In the genomic region with DNA sequence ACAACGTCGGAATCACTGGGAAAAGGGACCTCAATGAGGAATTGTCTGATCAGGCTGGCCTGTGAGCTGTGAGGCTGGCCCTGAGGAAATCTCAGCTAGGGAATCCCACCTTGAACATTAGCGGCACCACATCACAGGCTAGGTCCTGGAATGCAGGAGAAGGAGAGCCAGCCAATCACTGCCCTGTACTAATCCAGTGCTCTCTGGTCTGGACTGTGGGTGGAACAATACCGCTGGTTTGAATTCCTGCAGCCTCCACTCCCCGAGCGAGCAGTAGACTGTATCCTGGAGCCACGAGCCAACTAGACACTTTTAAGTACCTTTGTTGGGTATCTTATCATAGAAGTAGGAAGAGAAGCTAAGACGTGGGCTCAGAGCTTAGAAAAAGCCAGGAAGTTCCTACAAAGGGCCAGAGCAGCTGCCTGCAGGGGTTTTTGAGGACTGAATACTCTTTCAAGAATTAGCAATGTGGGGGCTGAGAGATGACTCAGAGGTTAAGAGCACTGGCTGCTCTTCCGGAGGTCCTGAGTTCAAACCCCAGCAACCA, we compare ENCODE assay signal across 17 mouse cellular contexts. TPM values are rescaled to one million over a fixed set of nuclear protein-coding genes. Genes with fewer than 3 reads are reported as not detected.
DNase-seq lines count a peak whose midpoint lies in the region; ATAC-seq and TF ChIP-seq lines count a peak whose summit lies in the region.
"Had no signal": no experiment of that assay in that cellular context is flagged by ENCODE, and none has a peak within 500 bp of the region (broad histone marks: within the 10 kb centered on the region; RNA-seq: fewer than 3 reads in every experiment).

No protein-coding gene starts in this region.

- TF ChIP-seq EP300 in heart, adult 2 months (IDR thresholded peaks at IDR 0.05; ENCODE audit: insufficient read depth, low read depth, low read length), result no peak
- TF ChIP-seq EP300 in lung, postnatal 0 days (IDR thresholded peaks at IDR 0.05), result no peak

- TF ChIP-seq POLR2A in heart, adult 2 months (IDR thresholded peaks at IDR 0.05; ENCODE audit: insufficient read depth, low read depth, low read length), result no peak

- no peaks in the 10 kb centered on the region for H3K27me3 ChIP-seq in heart, embryonic 13.5 days (replicated peaks)
- H3K27me3 ChIP-seq in heart, adult 2 months (ENCODE audit: control insufficient read depth, insufficient read depth, low read length), result no peaks in the 10 kb centered on the region
- no peaks in the 10 kb centered on the region for H3K27me3 ChIP-seq in lung, postnatal 0 days (replicated peaks; ENCODE audit: insufficient read depth, low read length)
- H3K27me3 ChIP-seq in limb, embryonic 12.5 days, result no peaks in the 10 kb centered on the region

- TF ChIP-seq CTCF in heart, adult 2 months (IDR thresholded peaks at IDR 0.05), result no peak
- TF ChIP-seq CTCF in lung, postnatal 0 days (IDR thresholded peaks at IDR 0.05), result no peak

- H3K9me3 ChIP-seq in heart, embryonic 13.5 days, result no peaks in the 10 kb centered on the region
- no peaks in the 10 kb centered on the region for H3K9me3 ChIP-seq in lung, postnatal 0 days (ENCODE audit: low read length)
- no peaks in the 10 kb centered on the region for H3K9me3 ChIP-seq in limb, embryonic 12.5 days

- ATAC-seq in heart, embryonic 13.5 days (ENCODE audit: extremely low read depth, insufficient number of reproducible peaks, low FRiP score, low TSS enrichment), result no peak
- peak; percentile 43 for ATAC-seq in lung, postnatal 0 days
- peak; percentile 38; the same call in 1 of the 2 replicates for ATAC-seq in limb, embryonic 12.5 days (ENCODE audit: insufficient number of reproducible peaks, insufficient read depth, low FRiP score, low TSS enrichment, low read depth)

- H3K79me2 ChIP-seq in heart, adult 2 months (replicated peaks; ENCODE audit: control insufficient read depth, insufficient read depth, low read length), result no peaks in the 10 kb centered on the region

- intact Hi-C loops in heart, adult 2 months (cut with DNase I), result no loop called here

- no peak for DNase-seq in heart, adult 2 months
- no peak for DNase-seq in lung, postnatal 0 days (ENCODE audit: low spot score)
- no peak for DNase-seq in lung, postnatal 25 days (ENCODE audit: low spot score)
- DNase-seq in R1 (ENCODE audit: low read depth, low spot score), result peak; percentile 94
- DNase-seq in right cerebral cortex, postnatal 36 days (ENCODE audit: low spot score in 2 of 2), result no peak
- DNase-seq in urinary bladder, adult 2 months (ENCODE audit: low spot score), result no peak
- DNase-seq: adrenal gland, postnatal 25 days; layer of hippocampus, postnatal 36 days; lung, postnatal 36 days; right cerebral cortex, postnatal 4 days; thymus, postnatal 4 days had no signal

- WGBS in heart, embryonic 13.5 days, result 28% methylated on average over 9 of the region's 9 CpGs
- 59% methylated on average over 9 of the region's 9 CpGs for WGBS in heart, adult 2 months
- 47% methylated on average over 9 of the region's 9 CpGs for WGBS in lung, postnatal 0 days
- WGBS in limb, embryonic 12.5 days, result 46% methylated on average over 9 of the region's 9 CpGs

- H3K4me3 ChIP-seq in heart, embryonic 13.5 days, result no peak overlapping the region
- H3K4me3 ChIP-seq in heart, adult 2 months, result no peak overlapping the region
- H3K4me3 ChIP-seq in lung, postnatal 0 days (ENCODE audit: low read depth, low read length), result no peak overlapping the region
- no peak overlapping the region for H3K4me3 ChIP-seq in limb, embryonic 12.5 days (replicated peaks)
- H3K4me3 ChIP-seq: myocyte had no signal

- peak overlapping the region; percentile 71 for H3K27ac ChIP-seq in heart, embryonic 13.5 days (replicated peaks)
- H3K27ac ChIP-seq in heart, adult 2 months, result no peak overlapping the region
- no peak overlapping the region for H3K27ac ChIP-seq in lung, postnatal 0 days (ENCODE audit: low read length)
- 0 out of 2 replicates have a peak overlapping the region, but pooled peaks have one; percentile 62 for H3K27ac ChIP-seq in limb, embryonic 12.5 days

- H3K36me3 ChIP-seq in heart, embryonic 13.5 days, result peaks cover 34% of the 10 kb centered on the region
- no peaks in the 10 kb centered on the region for H3K36me3 ChIP-seq in heart, adult 2 months (ENCODE audit: control insufficient read depth, insufficient read depth, low read length)
- H3K36me3 ChIP-seq in lung, postnatal 0 days (ENCODE audit: insufficient read depth, low read length), result 0 out of 2 replicates have a peak, but pooled peaks cover 5% of the 10 kb centered on the region
- peaks cover 12% of the 10 kb centered on the region for H3K36me3 ChIP-seq in limb, embryonic 12.5 days

- H3K4me1 ChIP-seq in heart, embryonic 13.5 days, result peaks cover 33% of the 10 kb centered on the region
- H3K4me1 ChIP-seq in heart, adult 2 months (ENCODE audit: control insufficient read depth, insufficient read depth, low read length), result peaks cover 2% of the 10 kb centered on the region
- no peaks in the 10 kb centered on the region for H3K4me1 ChIP-seq in lung, postnatal 0 days (ENCODE audit: insufficient read depth, low read depth, low read length)
- H3K4me1 ChIP-seq in limb, embryonic 12.5 days (replicated peaks), result peaks cover 21% of the 10 kb centered on the region

- H3K4me2 ChIP-seq in heart, embryonic 13.5 days, result no peak overlapping the region
- no peak overlapping the region for H3K4me2 ChIP-seq in lung, postnatal 0 days (replicated peaks; ENCODE audit: low read depth, low read length)
- no peak overlapping the region for H3K4me2 ChIP-seq in limb, embryonic 12.5 days
- H3K4me2 ChIP-seq: liver, embryonic 11.5 days had no signal

- H3K9ac ChIP-seq in heart, embryonic 13.5 days, result peak overlapping the region; percentile 44; the same call in 1 of the 2 replicates
- no peak overlapping the region for H3K9ac ChIP-seq in heart, adult 2 months (ENCODE audit: low read depth, low read length)
- H3K9ac ChIP-seq in lung, postnatal 0 days (replicated peaks; ENCODE audit: low read depth), result no peak overlapping the region
- H3K9ac ChIP-seq in limb, embryonic 12.5 days (replicated peaks), result no peak overlapping the region

RNA-seq across cellular contexts. Expression of a gene that starts 28.2 kb away (rescaled TPM):
- polyA plus RNA-seq in heart, embryonic 13.5 days (2015; fragmentation: Nextera tagmentation; extraction: Ambion mirVana), result 0.08 TPM in 1 of 2 replicates, not detected in the other
- under 1 TPM; 0.23 to 0.32 TPM for total RNA-seq in heart, adult 2 months (2021)
- polyA plus RNA-seq in heart, adult 2 months (2012; rRNA removed), result 0.12 and 1.3 TPM in 2 replicates
- polyA plus RNA-seq in lung, postnatal 0 days (2015; fragmentation: Nextera tagmentation; extraction: Ambion mirVana), result 0.08 and 0.17 TPM in 2 replicates
- not detected in 2 replicates for polyA plus RNA-seq in limb, embryonic 12.5 days (2016; fragmentation: Nextera tagmentation; extraction: Ambion mirVana)
- polyA plus RNA-seq in urinary bladder, adult 2 months (2012; rRNA removed), result 0.74 and 0.94 TPM in 2 replicates
- total RNA-seq: granulocyte monocyte progenitor cell, adult 5-6 weeks; layer of hippocampus, postnatal 36 days had no signal
- polyA plus RNA-seq: stomach, embryonic 14.5 days had no signal

RNA-seq across cellular contexts. Expression of a gene that starts 52.6 kb away (rescaled TPM):
- polyA plus RNA-seq in heart, embryonic 13.5 days (2015; fragmentation: Nextera tagmentation; extraction: Ambion mirVana), result 0.76 and 1.3 TPM in 2 replicates
- 1 to 10 TPM in 1 of 2 experiments, under 1 TPM in 1; 0.91 to 1.6 TPM for total RNA-seq in heart, adult 2 months (2021)
- polyA plus RNA-seq in heart, adult 2 months (2012; rRNA removed), result 1.2 and 1.3 TPM in 2 replicates
- polyA plus RNA-seq in lung, postnatal 0 days (2015; fragmentation: Nextera tagmentation; extraction: Ambion mirVana), result 1.5 and 1.8 TPM in 2 replicates
- polyA plus RNA-seq in limb, embryonic 12.5 days (2016; fragmentation: Nextera tagmentation; extraction: Ambion mirVana), result 0.85 and 1.2 TPM in 2 replicates
- polyA plus RNA-seq in urinary bladder, adult 2 months (2012; rRNA removed), result 1.3 and 1.9 TPM in 2 replicates
- total RNA-seq: granulocyte monocyte progenitor cell, adult 5-6 weeks had no signal

RNA-seq across cellular contexts. Expression of a gene that starts 57.5 kb away (rescaled TPM):
- 25.9 and 26.6 TPM in 2 replicates for polyA plus RNA-seq in heart, embryonic 13.5 days (2015; fragmentation: Nextera tagmentation; extraction: Ambion mirVana)
- total RNA-seq in heart, adult 2 months (2021), result 10 to 100 TPM; 15.3 to 17.6 TPM
- 17.7 and 20.4 TPM in 2 replicates for polyA plus RNA-seq in heart, adult 2 months (2012; rRNA removed)
- polyA plus RNA-seq in lung, postnatal 0 days (2015; fragmentation: Nextera tagmentation; extraction: Ambion mirVana), result 30.4 and 36.0 TPM in 2 replicates
- polyA plus RNA-seq in limb, embryonic 12.5 days (2016; fragmentation: Nextera tagmentation; extraction: Ambion mirVana), result 25.3 and 25.8 TPM in 2 replicates
- 14.0 and 14.3 TPM in 2 replicates for polyA plus RNA-seq in urinary bladder, adult 2 months (2012; rRNA removed)
- total RNA-seq: granulocyte monocyte progenitor cell, adult 5-6 weeks had no signal

Comparison
In these comparisons a context has a peak if more than half of its experiments do, and no peak if none do; other contexts are left out.
1. H3K27ac ChIP-seq: peak in heart, embryonic 13.5 days (single experiment) and limb, embryonic 12.5 days (single experiment); none in heart, adult 2 months (single experiment) and lung, postnatal 0 days (single experiment).